Mouse (Mus musculus) embryonic facial prominence, embryonic 11.5 days (tissue): ENCODE measurements around the gene Bnip3. TPM values are rescaled to one million over a fixed set of nuclear protein-coding genes. Genes with fewer than 3 reads are reported as not detected.

Source experiments
- ATAC-seq: fragments of 200-750 bp; cut with Nextera tagmentation; replicated peaks from 2 replicates; pipeline ENCODE4 v1.8.0; 2017; ENCODE audit warnings: low read depth; ENCODE audit not compliant: insufficient number of reproducible peaks, low FRiP score, low TSS enrichment
- DNase-seq: peaks from one replicate; pipeline ENCODE4 v3.0.0-alpha.2; 2015; ENCODE audit warnings: low spot score
- H3K27ac ChIP-seq: fragments of 300-500 bp; sonication (generic); replicated peaks from 2 replicates; pipeline ENCODE4 v1.5.1; 2014; ENCODE audit warnings: mild to moderate bottlenecking, low read depth, low read length, control low read depth
- H3K27me3 ChIP-seq: fragments of 300-500 bp; sonication (generic); 2 replicates; pipeline ENCODE4 v1.6.1; 2014; ENCODE audit warnings: mild to moderate bottlenecking, low read length, moderate library complexity, mixed read lengths; ENCODE audit not compliant: control insufficient read depth, insufficient read depth
- H3K36me3 ChIP-seq: fragments of 300-500 bp; sonication (generic); replicated peaks from 2 replicates; pipeline ENCODE4 v1.6.1; 2014; ENCODE audit warnings: low read depth, mild to moderate bottlenecking, low read length, moderate library complexity, mixed read lengths; ENCODE audit not compliant: control insufficient read depth, insufficient read depth
- H3K4me1 ChIP-seq: fragments of 300-500 bp; sonication (generic); 2 replicates; pipeline ENCODE4 v1.6.1; 2014; ENCODE audit warnings: low read length, mixed read lengths; ENCODE audit not compliant: control insufficient read depth, insufficient read depth
- H3K4me2 ChIP-seq: fragments of 300-500 bp; sonication (generic); 2 replicates; pipeline ENCODE4 v1.6.1; 2014; ENCODE audit warnings: low read depth, mild to moderate bottlenecking, control low read depth, low read length, moderate library complexity
- H3K4me3 ChIP-seq: fragments of 300-500 bp; sonication (generic); 2 replicates; pipeline ENCODE4 v1.5.1; 2014; ENCODE audit warnings: low read depth, low read length, control low read depth
- H3K9ac ChIP-seq: fragments of 300-500 bp; sonication (generic); replicated peaks from 2 replicates; pipeline ENCODE4 v1.6.1; 2014; ENCODE audit warnings: mild to moderate bottlenecking, control low read depth, low read length
- H3K9me3 ChIP-seq: fragments of 300-500 bp; sonication (generic); replicated peaks from 2 replicates; pipeline ENCODE4 v1.6.1; 2016; ENCODE audit warnings: mild to moderate bottlenecking, low read length, inconsistent platforms, mixed read lengths; ENCODE audit not compliant: control insufficient read depth
- WGBS: fragments of 180-500 bp; shearing (Covaris S2); extraction: QIAGEN DNeasy Blood & Tissue Kit; methylation state at CpG from one replicate; pipeline ENCODE4 v1.1.7; 2014; 5-methylcytosine and 5-hydroxymethylcytosine counted together
- polyA plus RNA-seq: library from polyadenylated mRNA; unstranded; fragments of >200 nt; fragmentation: Nextera tagmentation; extraction: Ambion mirVana; gene quantifications from 2 replicates; pipeline ENCODE4 v1.2.1, GENCODE M21; 2014

Gene Bnip3
- polyA plus RNA-seq, 1 experiment from 2014 or later, result 111 TPM

GRCm38 (mm10) chr7:138864776-138865175, 44.5 kb downstream of the Bnip3 start:
- H3K9me3 ChIP-seq, result no peaks in the 10 kb centered on the region
- no peak overlapping the region for H3K4me2 ChIP-seq
- DNase-seq (no peak), ATAC-seq (no peak)
- no peak overlapping the region for H3K9ac ChIP-seq
- no peaks in the 10 kb centered on the region for H3K27me3 ChIP-seq
- peaks cover 2% of the 10 kb centered on the region; the same call in 1 of the 2 replicates for H3K36me3 ChIP-seq
- no peak overlapping the region for H3K4me3 ChIP-seq
- WGBS, result 90% methylated on average over 1 of the region's 1 CpGs
- H3K27ac ChIP-seq, result no peak overlapping the region
- H3K4me1 ChIP-seq, result no peaks in the 10 kb centered on the region; the same call in 1 of the 2 replicates

DNA sequence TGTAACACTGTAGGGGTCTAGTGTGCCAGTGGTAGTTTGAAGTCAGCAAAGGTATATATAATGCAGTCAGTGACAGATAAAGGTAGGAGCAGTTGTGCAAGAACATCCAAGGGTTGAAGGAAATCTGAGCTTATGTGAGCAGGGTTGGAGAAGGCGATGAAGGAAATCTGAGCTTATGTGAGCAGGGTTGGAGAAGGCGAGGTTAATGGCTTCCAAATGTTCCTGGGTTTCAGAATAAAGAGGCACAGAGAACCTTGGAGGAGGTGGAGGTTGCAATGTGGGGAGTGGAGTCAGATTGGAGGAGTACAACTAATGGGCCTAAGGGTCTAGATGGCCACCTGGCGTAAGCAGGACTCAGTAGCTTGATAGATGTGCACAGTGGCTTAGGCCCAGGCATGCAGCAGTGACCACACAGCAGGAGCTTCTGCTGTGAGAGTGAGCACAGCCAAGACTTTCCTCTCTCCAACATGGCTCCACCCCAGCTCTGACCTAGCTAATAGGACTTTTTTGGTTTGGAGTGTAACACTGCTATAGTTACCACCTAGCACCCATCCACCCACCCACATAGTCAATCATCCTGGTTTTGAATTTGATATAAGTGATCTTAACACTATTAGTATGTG, 45.3 kb downstream of the Bnip3 start:
- ATAC-seq (peak; percentile 44; the same call in 1 of the 2 replicates), DNase-seq (peak; percentile 77)
- WGBS, result 33% methylated on average over 3 of the region's 3 CpGs
- H3K4me3 ChIP-seq, result no peak overlapping the region
- no peak overlapping the region for H3K27ac ChIP-seq
- peaks cover 2% of the 10 kb centered on the region; the same call in 1 of the 2 replicates for H3K36me3 ChIP-seq
- no peaks in the 10 kb centered on the region for H3K27me3 ChIP-seq
- no peaks in the 10 kb centered on the region for H3K9me3 ChIP-seq
- no peaks in the 10 kb centered on the region; the same call in 1 of the 2 replicates for H3K4me1 ChIP-seq
- H3K9ac ChIP-seq, result no peak overlapping the region
- no peak overlapping the region for H3K4me2 ChIP-seq

- H3K27ac ChIP-seq, result no peak overlapping the region
- no peak overlapping the region for H3K4me2 ChIP-seq
- 73% methylated on average over 2 of the region's 2 CpGs for WGBS
- H3K27me3 ChIP-seq, result no peaks in the 10 kb centered on the region
- no peak overlapping the region for H3K4me3 ChIP-seq
- ATAC-seq (no peak), DNase-seq (no peak)
- H3K36me3 ChIP-seq, result peaks cover 5% of the 10 kb centered on the region; the same call in 1 of the 2 replicates
- no peaks in the 10 kb centered on the region for H3K9me3 ChIP-seq
- H3K9ac ChIP-seq, result no peak overlapping the region
- H3K4me1 ChIP-seq, result no peaks in the 10 kb centered on the region
Measured at GRCm38 (mm10) chr7:138856670-138857069, 52.6 kb downstream of the Bnip3 start.

DNA sequence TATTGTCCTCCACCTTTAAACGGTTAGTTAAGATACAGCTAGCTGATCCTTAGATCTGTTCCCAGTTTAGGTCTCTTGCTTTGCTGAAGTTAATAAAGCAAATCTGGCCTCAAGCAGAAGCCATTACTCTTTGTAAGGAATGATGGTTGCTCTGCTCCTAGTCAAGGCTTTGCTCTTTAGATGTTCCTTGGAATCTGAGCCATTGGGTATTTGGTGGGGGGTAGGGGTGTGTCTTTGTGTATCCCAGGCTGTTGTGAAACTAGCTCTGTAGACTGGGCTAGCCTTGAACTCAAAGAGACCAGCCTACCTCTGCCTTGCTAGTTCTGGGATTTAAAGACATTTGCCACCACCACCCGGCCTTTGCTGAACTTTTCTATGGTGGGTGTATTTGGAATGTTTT, 55.1 kb downstream of the Bnip3 start:
- no peak overlapping the region for H3K9ac ChIP-seq
- peaks cover 5% of the 10 kb centered on the region; the same call in 1 of the 2 replicates for H3K36me3 ChIP-seq
- H3K27me3 ChIP-seq, result no peaks in the 10 kb centered on the region
- DNase-seq (no peak), ATAC-seq (no peak)
- H3K4me2 ChIP-seq, result no peak overlapping the region
- no peaks in the 10 kb centered on the region for H3K9me3 ChIP-seq
- no peak overlapping the region for H3K27ac ChIP-seq
- no peak overlapping the region for H3K4me3 ChIP-seq
- no peaks in the 10 kb centered on the region for H3K4me1 ChIP-seq
- WGBS, result 92% methylated on average over 2 of the region's 2 CpGs

- 94% methylated on average over 4 of the region's 4 CpGs for WGBS
- Histone ChIP-seq H3K4me2 (no peak overlapping the region), H3K27me3 (no peaks in the 10 kb centered on the region), H3K4me1 (no peaks in the 10 kb centered on the region), H3K36me3 (peaks cover 5% of the 10 kb centered on the region), H3K4me3 (no peak overlapping the region), H3K9me3 (no peaks in the 10 kb centered on the region), H3K9ac (no peak overlapping the region), H3K27ac (no peak overlapping the region)
- DNase-seq (no peak), ATAC-seq (no peak)
Measured at GRCm38 (mm10) chr7:138853417-138854031, 55.8 kb downstream of the Bnip3 start.

- Histone ChIP-seq H3K9me3 (no peaks in the 10 kb centered on the region), H3K4me2 (no peak overlapping the region), H3K9ac (no peak overlapping the region), H3K27me3 (no peaks in the 10 kb centered on the region), H3K36me3 (peaks cover 5% of the 10 kb centered on the region), H3K4me1 (no peaks in the 10 kb centered on the region), H3K27ac (no peak overlapping the region), H3K4me3 (no peak overlapping the region)
- ATAC-seq (no peak), DNase-seq (no peak)
Measured at GRCm38 (mm10) chr7:138850083-138850482, 59.2 kb downstream of the Bnip3 start.

DNA sequence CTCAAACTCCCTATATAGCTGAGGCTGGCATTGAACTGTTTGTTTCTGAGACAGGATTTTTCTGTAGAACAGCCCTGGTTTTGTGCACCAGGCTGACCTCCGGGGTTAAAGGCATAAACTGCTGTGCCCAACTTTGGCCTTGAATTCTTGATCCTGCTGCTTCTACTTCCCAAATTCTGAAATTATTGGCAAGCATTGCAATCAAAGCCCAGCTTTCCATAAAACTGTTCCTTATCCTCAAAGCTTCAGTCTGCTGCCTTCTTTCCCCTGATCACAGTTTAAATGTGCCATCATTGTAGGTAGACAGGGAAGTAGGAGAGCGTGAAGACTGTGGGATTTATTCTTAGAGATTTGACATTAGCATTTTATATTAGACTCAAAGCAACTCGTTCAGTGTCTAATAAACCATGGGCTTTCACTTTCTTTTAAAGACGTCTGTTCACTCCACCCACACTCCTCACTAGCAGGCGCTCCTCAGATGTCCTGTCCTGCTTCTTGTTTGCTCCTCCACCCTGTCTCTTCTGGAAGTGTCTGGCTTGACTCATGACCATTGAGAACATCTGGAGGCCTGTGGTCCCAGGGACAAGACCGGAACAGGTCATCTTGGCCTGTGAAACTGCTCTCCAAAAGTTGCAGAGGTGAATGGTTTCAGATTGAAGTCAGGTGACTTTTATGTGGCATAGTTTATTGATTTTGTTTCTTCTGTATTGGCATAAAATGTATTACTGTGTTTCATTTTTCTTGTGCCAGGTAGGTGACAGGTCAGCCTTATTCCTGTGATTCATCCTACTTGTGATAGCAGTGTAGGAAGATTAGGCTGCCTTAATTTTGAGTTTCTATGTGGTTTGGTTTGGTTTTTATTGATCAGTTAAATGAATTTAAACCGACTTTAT, 61.0 kb downstream of the Bnip3 start:
- H3K27ac ChIP-seq, result no peak overlapping the region
- no peaks in the 10 kb centered on the region for H3K9me3 ChIP-seq
- ATAC-seq, result no peak
- H3K4me2 ChIP-seq, result peak overlapping the region; percentile 83; the same call in 1 of the 2 replicates
- no peaks in the 10 kb centered on the region for H3K4me1 ChIP-seq
- no peak overlapping the region for H3K4me3 ChIP-seq
- no peak overlapping the region for H3K9ac ChIP-seq
- no peak for DNase-seq
- H3K27me3 ChIP-seq, result no peaks in the 10 kb centered on the region
- peaks cover 4% of the 10 kb centered on the region for H3K36me3 ChIP-seq
- WGBS, result 82% methylated on average over 7 of the region's 7 CpGs
